ENCODE assay signal across 13 mouse cellular contexts in genomic region chr7:120189369-120190149, GRCm38 (mm10). TPM values are rescaled to one million over a fixed set of nuclear protein-coding genes. Genes with fewer than 3 reads are reported as not detected.
A peak's percentile ranks its signal among the peaks of the same experiment; 100 is the strongest.
DNase-seq lines count a peak whose midpoint lies in the region; ATAC-seq and TF ChIP-seq lines count a peak whose summit lies in the region.
"Had no signal": no experiment of that assay in that cellular context is flagged by ENCODE, and none has a peak within 500 bp of the region (broad histone marks: within the 10 kb centered on the region; RNA-seq: fewer than 3 reads in every experiment).

No protein-coding gene starts in this region.

- H3K36me3 ChIP-seq in kidney, postnatal 0 days (ENCODE audit: insufficient read depth, low read length): no peaks in the 10 kb centered on the region
- H3K36me3 ChIP-seq in stomach, embryonic 15.5 days: no peaks in the 10 kb centered on the region
- H3K36me3 ChIP-seq in forebrain, embryonic 12.5 days (replicated peaks): no peaks in the 10 kb centered on the region
- H3K36me3 ChIP-seq: embryonic facial prominence, embryonic 13.5 days; lung, embryonic 15.5 days had no signal

- intact Hi-C loops in heart, postnatal 14 days (cut with DNase I): no loop called here

- no peak overlapping the region for H3K9ac ChIP-seq in kidney, postnatal 0 days (ENCODE audit: low read depth, low read length)
- H3K9ac ChIP-seq in stomach, embryonic 15.5 days: no peak overlapping the region
- no peak overlapping the region for H3K9ac ChIP-seq in forebrain, embryonic 12.5 days
- H3K9ac ChIP-seq: embryonic facial prominence, embryonic 13.5 days; lung, embryonic 15.5 days had no signal

- 54% methylated on average over 8 of the region's 8 CpGs for WGBS in kidney, postnatal 0 days
- WGBS in stomach, embryonic 15.5 days: 50% methylated on average over 8 of the region's 8 CpGs
- WGBS in forebrain, embryonic 12.5 days: 84% methylated on average over 8 of the region's 8 CpGs

- no peaks in the 10 kb centered on the region for H3K9me3 ChIP-seq in kidney, postnatal 0 days (replicated peaks; ENCODE audit: low read length)
- H3K9me3 ChIP-seq in stomach, embryonic 15.5 days: no peaks in the 10 kb centered on the region
- no peaks in the 10 kb centered on the region for H3K9me3 ChIP-seq in forebrain, embryonic 12.5 days
- H3K9me3 ChIP-seq: embryonic facial prominence, embryonic 13.5 days; lung, embryonic 15.5 days had no signal

- ATAC-seq in kidney, postnatal 0 days (replicated peaks; ENCODE audit: low FRiP score, low read depth): peak; percentile 85
- peak; percentile 66; the same call in 1 of the 2 replicates for ATAC-seq in stomach, embryonic 15.5 days (ENCODE audit: insufficient read depth, low FRiP score, low read depth)
- no peak for ATAC-seq in forebrain, embryonic 12.5 days (ENCODE audit: low FRiP score)

- peak; percentile 26; the same call in 1 of the 2 replicates for TF ChIP-seq CTCF in kidney, postnatal 0 days (IDR thresholded peaks at IDR 0.05; ENCODE audit: low read depth)

- H3K4me3 ChIP-seq in kidney, postnatal 0 days (replicated peaks; ENCODE audit: low read depth, low read length): no peak overlapping the region
- H3K4me3 ChIP-seq in stomach, embryonic 15.5 days (replicated peaks): no peak overlapping the region
- H3K4me3 ChIP-seq in forebrain, embryonic 12.5 days (replicated peaks): no peak overlapping the region
- H3K4me3 ChIP-seq: embryonic facial prominence, embryonic 13.5 days; lung, embryonic 15.5 days had no signal

- H3K4me2 ChIP-seq in kidney, postnatal 0 days (ENCODE audit: low read length): no peak overlapping the region
- H3K4me2 ChIP-seq in stomach, embryonic 15.5 days: no peak overlapping the region
- no peak overlapping the region for H3K4me2 ChIP-seq in forebrain, embryonic 12.5 days
- H3K4me2 ChIP-seq: embryonic facial prominence, embryonic 13.5 days; lung, embryonic 15.5 days had no signal

- no peaks in the 10 kb centered on the region for H3K27me3 ChIP-seq in kidney, postnatal 0 days (ENCODE audit: insufficient read depth, low read length)
- H3K27me3 ChIP-seq in stomach, embryonic 15.5 days (replicated peaks): no peaks in the 10 kb centered on the region
- no peaks in the 10 kb centered on the region for H3K27me3 ChIP-seq in forebrain, embryonic 12.5 days
- H3K27me3 ChIP-seq: embryonic facial prominence, embryonic 13.5 days; lung, embryonic 15.5 days had no signal

- peak; percentile 80 for DNase-seq in heart, adult 11 months
- DNase-seq in heart, postnatal 14 days: no peak
- DNase-seq in cerebellum, postnatal 36 days: peak; percentile 27 to 29
- peak; percentile 21 for DNase-seq in kidney, postnatal 0 days (ENCODE audit: low spot score)
- no peak for DNase-seq in lung, adult 18-20 months
- DNase-seq in right cerebral cortex, postnatal 4 days: no peak

- no peaks in the 10 kb centered on the region for H3K4me1 ChIP-seq in kidney, postnatal 0 days (replicated peaks; ENCODE audit: insufficient read depth, low read length)
- H3K4me1 ChIP-seq in stomach, embryonic 15.5 days: no peaks in the 10 kb centered on the region
- no peaks in the 10 kb centered on the region for H3K4me1 ChIP-seq in forebrain, embryonic 12.5 days
- H3K4me1 ChIP-seq: lung, embryonic 15.5 days had no signal

- 0 out of 2 replicates have a peak overlapping the region, but pooled peaks have one; percentile 13 for H3K27ac ChIP-seq in kidney, postnatal 0 days
- no peak overlapping the region for H3K27ac ChIP-seq in stomach, embryonic 15.5 days
- H3K27ac ChIP-seq in forebrain, embryonic 12.5 days: no peak overlapping the region
- H3K27ac ChIP-seq: embryonic facial prominence, embryonic 13.5 days; lung, embryonic 15.5 days had no signal

RNA-seq across cellular contexts. Expression of gene Crym, which starts 12.4 kb away (rescaled TPM):
- under 1 TPM; 0.51 to 0.88 TPM for total RNA-seq in heart, postnatal 14 days (2021)
- 41.6 and 43.3 TPM in 2 replicates for polyA plus RNA-seq in kidney, postnatal 0 days (2015; fragmentation: Nextera tagmentation; extraction: Ambion mirVana)
- 5.2 and 6.7 TPM in 2 replicates for polyA plus RNA-seq in stomach, embryonic 15.5 days (2015; fragmentation: Nextera tagmentation; extraction: Ambion mirVana)
- 17.1 and 25.4 TPM in 2 replicates for polyA plus RNA-seq in forebrain, embryonic 12.5 days (2016; fragmentation: Nextera tagmentation; extraction: Ambion mirVana)

RNA-seq across cellular contexts. Expression of gene Abca14, which starts 14.2 kb away (rescaled TPM):
- total RNA-seq in heart, postnatal 14 days (2021): not detected
- 0.17 and 0.20 TPM in 2 replicates for polyA plus RNA-seq in kidney, postnatal 0 days (2015; fragmentation: Nextera tagmentation; extraction: Ambion mirVana)
- not detected in 2 replicates for polyA plus RNA-seq in stomach, embryonic 15.5 days (2015; fragmentation: Nextera tagmentation; extraction: Ambion mirVana)
- polyA plus RNA-seq in forebrain, embryonic 12.5 days (2016; fragmentation: Nextera tagmentation; extraction: Ambion mirVana): not detected in 2 replicates
- total RNA-seq: layer of hippocampus, postnatal 10 days; midbrain, postnatal 0 days had no signal
- polyA plus RNA-seq: embryonic facial prominence, embryonic 13.5 days; heart, embryonic 16.5 days; lung, embryonic 15.5 days; midbrain, postnatal 0 days had no signal

RNA-seq across cellular contexts. Expression of gene Anks4b, which starts 15.9 kb away (rescaled TPM):
- total RNA-seq in heart, postnatal 14 days (2021): under 1 TPM in 1 of 2 experiments, not detected in 1; 0.12 TPM
- polyA plus RNA-seq in kidney, postnatal 0 days (2015; fragmentation: Nextera tagmentation; extraction: Ambion mirVana): 2.5 and 2.9 TPM in 2 replicates
- polyA plus RNA-seq in stomach, embryonic 15.5 days (2015; fragmentation: Nextera tagmentation; extraction: Ambion mirVana): 2.7 and 3.2 TPM in 2 replicates
- 0.05 TPM in 1 of 2 replicates, not detected in the other for polyA plus RNA-seq in forebrain, embryonic 12.5 days (2016; fragmentation: Nextera tagmentation; extraction: Ambion mirVana)
- total RNA-seq: midbrain, postnatal 0 days had no signal
- polyA plus RNA-seq: lung, embryonic 15.5 days; midbrain, postnatal 0 days had no signal

RNA-seq across cellular contexts. Expression of gene Zp2, which starts 44.5 kb away (rescaled TPM):
- under 1 TPM; 0.32 to 0.41 TPM for total RNA-seq in heart, postnatal 14 days (2021)
- 0.06 TPM in 1 of 2 replicates, not detected in the other for polyA plus RNA-seq in kidney, postnatal 0 days (2015; fragmentation: Nextera tagmentation; extraction: Ambion mirVana)
- polyA plus RNA-seq in stomach, embryonic 15.5 days (2015; fragmentation: Nextera tagmentation; extraction: Ambion mirVana): 0.15 TPM in 1 of 2 replicates, not detected in the other
- polyA plus RNA-seq in forebrain, embryonic 12.5 days (2016; fragmentation: Nextera tagmentation; extraction: Ambion mirVana): not detected in 2 replicates
- total RNA-seq: midbrain, postnatal 0 days had no signal
- polyA plus RNA-seq: embryonic facial prominence, embryonic 13.5 days; heart, embryonic 16.5 days; lung, embryonic 15.5 days; midbrain, postnatal 0 days had no signal

Comparison
In these comparisons a context has a peak if more than half of its experiments do, and no peak if none do; other contexts are left out.
1. DNase-seq: peak in heart, adult 11 months (single experiment), cerebellum, postnatal 36 days (2 of 2) and kidney, postnatal 0 days (single experiment); none in heart, postnatal 14 days (0 of 2), lung, adult 18-20 months (0 of 2) and right cerebral cortex, postnatal 4 days (single experiment).